Mouse (Mus musculus): Measurements from ENCODE around the gene Ankrd35.
"Not testable (repeated sequence)": the region's sequence is repeated elsewhere in the genome, so short reads cannot be mapped to it uniquely, and the experiment has no call there.

GRCm38 (mm10) chr3:96686057-96686456, 16.1 kb downstream of the Ankrd35 start:
- not testable (repeated sequence) for TF ChIP-seq CTCF, EP300 (IDR thresholded peaks at IDR 0.05)

All from lung, postnatal 0 days (tissue).